Mouse (Mus musculus) small intestine, adult 2 months (tissue): ENCODE data around the gene Myh15.

ENCODE experiments used
- CTCF ChIP-seq: fragments of 200-500 bp; IDR thresholded peaks from 2 replicates; pipeline ENCODE4 v1.5.1; 2012; ENCODE audit warnings: low read depth, mild to moderate bottlenecking, control low read depth, inconsistent platforms, low read length, moderate library complexity, mixed read lengths; ENCODE audit not compliant: insufficient replicate concordance, insufficient read length; ENCODE audit errors: extremely low read depth
- POLR2A ChIP-seq: fragments of 200-500 bp; IDR thresholded peaks from 2 replicates; pipeline ENCODE4 v1.6.1; 2012; ENCODE audit warnings: low read depth, mild to moderate bottlenecking, control low read depth, inconsistent platforms, low read length, moderate library complexity

DNA sequence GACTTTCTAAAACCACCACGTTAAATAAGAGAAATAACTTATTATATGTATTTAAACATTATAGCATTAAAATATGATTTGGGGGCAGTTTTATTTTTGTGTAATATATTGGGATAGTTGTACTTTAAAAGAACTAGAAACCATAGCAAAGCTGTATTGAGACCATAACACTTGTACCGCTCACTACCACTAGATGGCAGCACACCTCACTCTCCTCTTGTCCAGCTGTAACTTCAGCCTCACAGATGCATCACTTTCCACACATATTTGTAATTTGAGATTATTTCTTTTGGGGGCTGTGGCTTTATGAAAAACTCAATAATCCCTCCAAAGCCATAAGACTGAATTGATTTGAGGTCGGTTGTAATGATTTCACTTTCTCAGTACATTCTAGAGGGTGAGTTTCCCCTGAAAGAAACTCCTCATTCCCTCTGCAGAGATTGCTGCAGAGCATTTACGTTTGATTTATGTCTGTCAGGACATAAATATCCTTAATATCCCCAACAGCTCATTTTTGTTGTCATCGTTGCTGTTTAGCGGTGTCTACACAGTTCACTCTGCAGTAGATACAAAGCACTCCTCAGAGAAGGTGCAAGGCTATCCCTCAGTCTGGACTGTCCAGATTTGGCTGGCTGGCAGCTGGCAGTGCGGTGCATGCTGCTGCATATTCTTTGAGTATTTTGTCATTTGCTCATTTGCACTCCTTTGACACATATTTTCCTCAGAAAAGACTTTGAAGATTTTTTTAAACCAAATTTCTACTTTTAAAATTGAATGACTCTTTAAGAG is 107.3 kb downstream of the Myh15 start:
- TF ChIP-seq CTCF (no peak), POLR2A (no peak)
